Mouse (Mus musculus) liver, embryonic 14.5 days (tissue): ENCODE measurements around the gene Itpripl1. TPM values are rescaled to one million over a fixed set of nuclear protein-coding genes. Genes with fewer than 3 reads are reported as not detected.
A peak's percentile ranks its signal among the peaks of the same experiment; 100 is the strongest.

Experiments
- ATAC-seq: fragments of 200-750 bp; cut with Nextera tagmentation; 2 replicates; pipeline ENCODE4 v1.8.0; 2017; ENCODE audit warnings: moderate number of reproducible peaks, mild to moderate bottlenecking, moderate library complexity; ENCODE audit not compliant: insufficient read depth
- DNase-seq, 3 experiments: peaks; one replicate each; pipeline ENCODE4 v3.0.0-alpha.2; 2012 to 2013; ENCODE audit warnings: low read depth in 3 of 3, low spot score in 3 of 3
- H3K27ac ChIP-seq: fragments of 300-500 bp; sonication (generic); 2 replicates; pipeline ENCODE4 v1.5.1; 2014; ENCODE audit warnings: moderate library complexity, mild to moderate bottlenecking, control low read depth, inconsistent platforms
- H3K27me3 ChIP-seq: fragments of 300-500 bp; sonication (generic); 2 replicates; pipeline ENCODE4 v1.6.1; 2014; ENCODE audit warnings: mild to moderate bottlenecking, low read length, moderate library complexity; ENCODE audit not compliant: control insufficient read depth, insufficient read depth
- H3K36me3 ChIP-seq: fragments of 300-500 bp; sonication (generic); replicated peaks from 2 replicates; pipeline ENCODE4 v1.6.1; 2014; ENCODE audit warnings: low read depth; ENCODE audit not compliant: control insufficient read depth, insufficient read depth
- H3K4me1 ChIP-seq, 2 experiments: fragments of 200-500 bp in 1 of 2; fragments of 300-500 bp in 1 of 2; sonication (generic) in 1 of 2; replicated peaks; 2 replicates each; pipeline ENCODE4 v1.6.1; 2012 to 2014; ENCODE audit warnings: antibody characterized with exemption in 1 of 2, inconsistent platforms in 1 of 2, low read length in 1 of 2; ENCODE audit not compliant: control insufficient read depth in 2 of 2, insufficient read depth in 2 of 2
- H3K4me2 ChIP-seq: fragments of 300-500 bp; sonication (generic); 2 replicates; pipeline ENCODE4 v1.6.1; 2014; ENCODE audit warnings: low read depth, mild to moderate bottlenecking, control low read depth, moderate library complexity
- H3K4me3 ChIP-seq, 2 experiments: fragments of 200-500 bp in 1 of 2; fragments of 300-500 bp in 1 of 2; sonication (generic) in 1 of 2; 2 replicates each; pipeline ENCODE4 v1.5.1; 2012 to 2014; ENCODE audit warnings: low read depth in 2 of 2, low read length in 2 of 2, mild to moderate bottlenecking in 2 of 2, control low read depth in 1 of 2, inconsistent platforms in 1 of 2, moderate library complexity in 1 of 2; ENCODE audit not compliant: insufficient read depth in 1 of 2
- H3K9ac ChIP-seq: fragments of 300-500 bp; sonication (generic); replicated peaks from 2 replicates; pipeline ENCODE4 v1.6.1; 2014; ENCODE audit warnings: mild to moderate bottlenecking, control low read depth, moderate library complexity
- H3K9me3 ChIP-seq: fragments of 300-500 bp; sonication (generic); 2 replicates; pipeline ENCODE4 v1.6.1; 2016; ENCODE audit warnings: low read length, mixed read lengths; ENCODE audit not compliant: control insufficient read depth
- CTCF ChIP-seq: IDR thresholded peaks from 2 replicates; pipeline ENCODE4 v1.5.1; 2016; ENCODE audit warnings: antibody characterized with exemption, low read depth, control low read depth
- EP300 ChIP-seq: IDR thresholded peaks from 2 replicates; pipeline ENCODE4 v1.6.1; 2016; ENCODE audit warnings: antibody characterized with exemption, low read depth
- WGBS: fragments of 180-500 bp; shearing (Covaris S2); extraction: QIAGEN DNeasy Blood & Tissue Kit; methylation state at CpG from one replicate; pipeline ENCODE4 v1.1.7; 2014; ENCODE audit not compliant: insufficient replicate concordance; 5-methylcytosine and 5-hydroxymethylcytosine counted together
- polyA plus RNA-seq, 2 experiments: library from polyadenylated mRNA; depleted of rRNA in 1 of 2; stranded (reverse) in 1 of 2; unstranded in 1 of 2; fragments of >200 nt; fragmentation: Nextera tagmentation in 1 of 2; extraction: Ambion mirVana in 1 of 2; gene quantifications; 2 replicates each; pipeline versions ENCODE4 v1.2.1 to v1.2.3; 2012 to 2014

Itpripl1 gene
- polyA plus RNA-seq, 2 experiments: 8.0 to 17.7 TPM

GRCm38 (mm10) chr2:127145699-127146098 is 2.5 kb upstream of the Itpripl1 start:
- H3K36me3 ChIP-seq: peaks cover 7% of the 10 kb centered on the region
- DNase-seq: peak in 1 of 3 experiments; percentile 47
- peak overlapping the region; percentile 19 for H3K9ac ChIP-seq
- H3K27me3 ChIP-seq: no peaks in the 10 kb centered on the region
- no peak for TF ChIP-seq CTCF
- TF ChIP-seq EP300: peak; percentile 76
- 19% methylated on average over 3 of the region's 3 CpGs for WGBS
- H3K4me1 ChIP-seq: peaks cover 32 to 38% of the 10 kb centered on the region in 2 experiments
- H3K4me2 ChIP-seq: peak overlapping the region; percentile 34
- no peaks in the 10 kb centered on the region for H3K9me3 ChIP-seq
- ATAC-seq: peak; percentile 36
- no peak overlapping the region for H3K4me3 ChIP-seq
- H3K27ac ChIP-seq: peak overlapping the region; percentile 19

DNA sequence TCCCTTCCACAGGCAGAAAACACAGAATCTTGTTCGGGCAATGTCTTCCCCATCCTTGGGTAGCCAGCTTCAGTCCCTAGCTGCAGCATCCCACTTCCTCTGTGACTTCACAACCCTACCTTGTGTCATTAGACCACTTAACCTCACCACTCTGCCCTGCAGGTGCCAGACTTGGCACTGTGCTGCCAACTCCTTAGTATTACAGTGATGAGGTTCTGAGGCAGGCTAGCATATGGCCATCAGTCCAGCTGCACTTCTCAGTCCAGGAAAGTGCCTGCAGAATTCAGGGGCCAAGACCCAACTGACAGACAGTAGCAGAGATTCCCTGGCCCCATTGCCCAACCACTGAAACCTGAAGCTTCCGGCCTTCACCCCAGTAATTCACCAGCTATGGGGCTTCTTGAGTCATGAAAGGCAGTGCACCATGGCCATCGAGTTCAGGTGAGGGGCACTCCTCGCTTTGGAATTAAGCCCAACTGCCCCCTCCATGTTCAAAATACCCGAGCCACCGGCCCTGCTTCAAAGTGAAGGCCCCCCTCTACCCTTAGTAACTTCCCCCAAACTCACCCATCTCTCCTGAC is 575 bp downstream of the Itpripl1 start:
- Histone ChIP-seq H3K4me3 (peak overlapping the region; percentile 76 to 92), H3K9me3 (no peaks in the 10 kb centered on the region), H3K27ac (peak overlapping the region; percentile 27), H3K4me2 (peak overlapping the region; percentile 94), H3K36me3 (peaks cover 23% of the 10 kb centered on the region), H3K27me3 (no peaks in the 10 kb centered on the region), H3K9ac (peak overlapping the region; percentile 85), H3K4me1 (peaks cover 32 to 38% of the 10 kb centered on the region in 2 experiments)
- 6% methylated on average over 6 of the region's 6 CpGs for WGBS
- TF ChIP-seq EP300: no peak
- ATAC-seq (0 out of 2 replicates have a peak, but pooled peaks have one; percentile 0), DNase-seq (no peak)

DNA sequence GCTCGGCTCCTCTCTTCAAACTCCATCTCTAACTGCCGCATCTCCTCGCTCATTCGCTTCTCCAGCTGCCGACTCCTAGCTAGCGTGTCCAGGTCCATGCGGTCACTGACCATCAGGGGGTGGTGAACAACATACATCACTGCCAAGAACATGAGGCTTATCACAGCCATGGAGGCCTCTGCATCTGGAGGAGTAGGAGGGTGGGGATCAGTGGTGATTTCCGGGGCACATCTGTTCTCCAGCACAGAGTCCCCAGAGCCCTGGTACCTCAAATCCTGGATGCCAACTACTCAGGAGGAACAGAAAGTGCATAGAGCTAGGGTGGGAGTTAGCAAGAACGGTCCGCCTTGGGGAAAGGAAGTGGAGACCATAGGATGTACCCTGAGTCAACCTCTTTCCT is 1.2 kb downstream of the Itpripl1 start:
- no peak for DNase-seq
- H3K27me3 ChIP-seq: no peaks in the 10 kb centered on the region
- WGBS: 66% methylated on average over 10 of the region's 10 CpGs
- peak overlapping the region; percentile 27 for H3K27ac ChIP-seq
- TF ChIP-seq EP300 (no peak), CTCF (peak; percentile 37)
- H3K36me3 ChIP-seq: peaks cover 23% of the 10 kb centered on the region
- no peaks in the 10 kb centered on the region for H3K9me3 ChIP-seq
- H3K4me1 ChIP-seq: peaks cover 35 to 38% of the 10 kb centered on the region in 2 experiments
- peak overlapping the region; percentile 94 for H3K4me2 ChIP-seq
- peak overlapping the region; percentile 85 for H3K9ac ChIP-seq
- H3K4me3 ChIP-seq: peak overlapping the region; percentile 76 to 92
- ATAC-seq: peak; percentile 14; the same call in 1 of the 2 replicates

DNA sequence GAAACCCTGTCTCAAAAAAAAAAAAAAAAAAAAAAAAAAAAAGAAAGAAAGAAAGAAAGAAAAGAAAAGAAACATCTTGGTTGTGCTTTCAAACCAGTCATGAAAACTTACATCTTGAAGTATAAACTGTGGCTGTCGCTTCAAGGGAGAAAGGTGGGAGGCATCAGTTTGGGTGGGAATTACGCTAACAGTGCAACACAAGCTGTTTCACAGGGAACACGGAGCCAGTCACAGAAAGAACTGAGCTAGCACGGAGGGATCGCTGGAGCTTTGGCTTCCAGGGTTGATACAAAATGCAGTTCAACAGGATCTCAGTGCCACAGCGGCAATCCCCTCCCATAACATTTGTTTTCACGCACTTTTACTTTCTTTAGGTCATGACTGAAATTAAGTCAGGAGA is 3.2 kb downstream of the Itpripl1 start:
- Histone ChIP-seq H3K4me3 (no peak overlapping the region), H3K4me1 (peaks cover 26 to 28% of the 10 kb centered on the region in 2 experiments), H3K27me3 (no peaks in the 10 kb centered on the region), H3K4me2 (no peak overlapping the region), H3K9me3 (no peaks in the 10 kb centered on the region), H3K9ac (no peak overlapping the region), H3K27ac (no peak overlapping the region), H3K36me3 (peaks cover 23% of the 10 kb centered on the region)
- WGBS: 91% methylated on average over 7 of the region's 7 CpGs
- DNase-seq: no peak
- TF ChIP-seq EP300 (no peak), CTCF (no peak)
- ATAC-seq: no peak

DNA sequence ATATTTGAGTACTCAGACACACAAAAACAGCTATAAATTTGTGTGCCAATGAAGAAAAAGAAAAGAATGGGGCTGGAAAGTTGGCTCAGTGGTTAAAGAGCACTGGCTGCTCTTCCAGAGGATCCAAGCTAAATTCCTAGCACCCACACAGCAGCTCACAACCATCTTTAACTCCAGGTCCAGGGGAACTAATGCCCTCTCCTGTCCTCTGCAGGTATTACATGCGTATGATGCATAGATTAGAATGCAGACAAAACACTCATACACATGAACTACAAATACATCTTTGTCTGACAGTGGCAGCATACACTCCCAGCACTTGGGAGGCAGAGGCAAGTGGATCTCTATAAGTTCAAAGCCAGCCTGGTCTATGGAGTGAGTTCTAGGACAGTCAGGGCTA is 3.6 kb downstream of the Itpripl1 start:
- Histone ChIP-seq H3K36me3 (peaks cover 23% of the 10 kb centered on the region), H3K4me3 (no peak overlapping the region), H3K27me3 (no peaks in the 10 kb centered on the region), H3K9me3 (no peaks in the 10 kb centered on the region), H3K4me2 (no peak overlapping the region), H3K9ac (no peak overlapping the region), H3K27ac (no peak overlapping the region), H3K4me1 (peaks cover 25 to 26% of the 10 kb centered on the region in 2 experiments)
- 96% methylated on average over 1 of the region's 1 CpGs for WGBS
- DNase-seq (no peak), ATAC-seq (no peak)
- TF ChIP-seq EP300 (no peak), CTCF (peak; percentile 44)
